Mouse (Mus musculus) cortical plate, adult 2 months (tissue): ENCODE measurements around the gene 2210011C24Rik.

Source experiments
- CTCF ChIP-seq: fragments of 200-500 bp; IDR thresholded peaks from 2 replicates; pipeline ENCODE4 v1.5.1; 2011; ENCODE audit warnings: mild to moderate bottlenecking, control low read depth, low read length; ENCODE audit not compliant: insufficient read depth; ENCODE audit errors: extremely low read depth
- POLR2A ChIP-seq: fragments of 200-500 bp; IDR thresholded peaks from 2 replicates; pipeline ENCODE4 v1.6.1; 2011; ENCODE audit warnings: mild to moderate bottlenecking, low read length, control low read depth; ENCODE audit not compliant: insufficient read depth; ENCODE audit errors: extremely low read depth

GRCm38 (mm10) chr8:83998231-83999056, 13.5 kb downstream of the 2210011C24Rik start:
- peak; percentile 26; the same call in 1 of the 2 replicates for TF ChIP-seq CTCF
- TF ChIP-seq POLR2A, result no peak
